Mouse (Mus musculus): ENCODE measurements around the gene Tmem211. TPM values are rescaled to one million over a fixed set of nuclear protein-coding genes. Genes with fewer than 3 reads are reported as not detected.

Gene Tmem211
- polyA plus RNA-seq, 1 experiment, result not detected

DNA sequence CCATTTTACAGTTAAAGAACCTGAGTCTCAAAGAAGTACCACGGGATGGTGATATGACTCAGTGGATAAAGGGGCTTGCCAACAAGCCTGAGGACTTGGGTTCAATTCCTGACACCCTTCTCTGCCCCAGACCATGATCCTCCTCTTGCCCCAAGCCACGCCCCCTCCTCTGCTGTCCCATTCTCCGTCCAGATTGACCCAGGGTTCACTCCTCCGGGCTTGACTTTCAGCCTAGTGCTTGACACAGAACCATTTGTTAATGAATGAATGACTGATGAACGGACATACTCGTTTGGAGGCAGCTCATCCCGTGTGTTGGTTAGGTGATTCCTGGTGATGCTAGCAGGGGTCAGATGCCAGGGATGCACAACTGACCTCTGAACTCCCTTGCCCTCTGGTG, 6.8 kb upstream of the Tmem211 start:
- no peak overlapping the region for H3K4me3 ChIP-seq (ENCODE audit: insufficient read depth, low read length)

DNA sequence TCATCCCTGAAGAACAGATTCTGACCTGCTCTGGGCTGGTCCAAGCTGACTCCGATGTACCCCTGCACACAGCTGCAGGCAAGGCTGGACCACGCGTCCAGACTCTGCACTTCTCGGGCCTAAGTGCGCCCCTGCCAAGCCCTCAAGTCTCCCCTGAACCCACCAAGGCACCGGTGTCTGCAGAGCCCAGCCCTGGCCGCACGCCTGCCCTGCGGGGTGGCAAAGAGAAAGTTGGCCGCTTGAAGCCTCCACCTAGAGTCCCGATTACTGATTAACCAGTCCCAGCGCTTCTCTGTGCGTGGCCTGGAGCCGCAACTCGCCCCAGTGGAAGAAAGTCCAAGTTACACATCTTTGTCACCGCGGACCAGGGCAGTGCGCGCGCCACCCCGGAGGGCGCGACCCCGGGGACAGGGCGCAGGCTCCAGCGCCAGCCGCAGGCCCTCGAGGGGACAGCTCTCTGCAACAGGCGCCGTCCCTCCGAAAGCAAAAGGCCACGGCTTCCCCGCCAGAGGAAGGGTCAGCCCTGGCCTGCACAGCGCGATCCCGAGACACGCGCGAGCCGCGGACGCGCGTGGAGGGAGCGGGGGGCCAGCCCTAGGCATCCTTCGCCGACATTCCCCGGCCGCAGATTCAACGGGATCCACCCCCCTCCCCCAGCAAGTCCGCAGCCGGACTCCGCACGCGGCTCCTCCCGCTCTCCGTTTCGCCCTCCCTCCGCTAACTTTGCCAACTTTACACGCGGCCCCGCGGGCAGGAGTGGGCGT, 6.1 kb upstream of the Tmem211 start:
- no peak for TF ChIP-seq CTCF (IDR thresholded peaks at IDR 0.05; ENCODE audit: borderline replicate concordance, insufficient read depth, low read length)
- no peak for TF ChIP-seq POLR2A (IDR thresholded peaks at IDR 0.05; ENCODE audit: low read depth, low read length)
- Histone ChIP-seq H3K27ac (ENCODE audit: insufficient read depth, low read length) (no peak overlapping the region), H3K4me1 (ENCODE audit: control insufficient read depth, insufficient read depth, low read length) (peaks cover 9% of the 10 kb centered on the region; the same call in 1 of the 2 replicates), H3K4me3 (ENCODE audit: insufficient read depth, low read length) (peak overlapping the region; percentile 49)

More for the DNA sequence above, 6.8 kb upstream of the Tmem211 start:
- Histone ChIP-seq H3K4me1 (ENCODE audit: control insufficient read depth, insufficient read depth, low read length) (peaks cover 9% of the 10 kb centered on the region; the same call in 1 of the 2 replicates), H3K27ac (ENCODE audit: insufficient read depth, low read length) (no peak overlapping the region)
- TF ChIP-seq CTCF (IDR thresholded peaks at IDR 0.05; ENCODE audit: borderline replicate concordance, insufficient read depth, low read length), result no peak
- no peak for TF ChIP-seq POLR2A (IDR thresholded peaks at IDR 0.05; ENCODE audit: low read depth, low read length)

DNA sequence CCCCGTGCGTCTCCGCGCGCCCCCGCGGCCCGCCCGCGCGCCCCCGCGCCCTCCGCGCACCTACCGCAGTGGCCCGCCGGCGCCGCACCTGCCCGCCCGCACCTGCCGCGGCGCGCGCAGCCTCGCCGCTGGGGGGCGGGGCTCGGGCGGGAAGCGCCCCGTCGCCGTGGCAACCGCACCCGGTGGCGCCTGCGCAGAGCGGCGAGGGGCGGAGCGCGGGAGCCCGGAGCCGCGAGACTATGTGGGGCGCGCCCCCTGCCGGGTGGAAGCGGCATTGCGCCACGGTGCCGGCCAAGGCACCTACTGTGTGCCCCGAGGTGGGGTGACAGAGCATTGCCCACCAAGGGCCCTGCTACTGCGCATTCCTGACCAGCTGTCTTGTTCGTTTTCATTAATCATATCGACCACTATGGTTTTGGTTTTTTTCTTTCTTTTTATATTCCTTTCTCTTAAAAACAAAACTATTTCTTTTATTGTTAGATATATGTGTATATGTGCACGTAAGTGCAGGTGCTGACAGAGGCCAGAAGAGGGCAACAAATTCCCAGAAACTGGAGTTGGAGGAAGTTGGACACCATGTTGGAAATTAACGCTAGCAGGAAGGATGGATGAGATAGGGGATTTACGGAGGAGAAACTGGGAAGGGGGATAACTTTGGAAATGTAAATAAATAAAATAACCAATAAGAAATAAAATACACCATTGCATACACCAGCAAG, 5.4 kb upstream of the Tmem211 start, which contains the start of gene 2900026A02Rik:
TSS of gene 2900026A02Rik (minus strand) at position 90 of the 719 bp plus-strand sequence.
- TF ChIP-seq CTCF (IDR thresholded peaks at IDR 0.05; ENCODE audit: borderline replicate concordance, insufficient read depth, low read length), result peak; percentile 72
- TF ChIP-seq POLR2A (IDR thresholded peaks at IDR 0.05; ENCODE audit: low read depth, low read length), result no peak
- Histone ChIP-seq H3K4me1 (ENCODE audit: control insufficient read depth, insufficient read depth, low read length) (peaks cover 5% of the 10 kb centered on the region), H3K27ac (ENCODE audit: insufficient read depth, low read length) (no peak within 1 kb of the TSS), H3K4me3 (ENCODE audit: insufficient read depth, low read length) (peak within 1 kb of the TSS; percentile 49)

DNA sequence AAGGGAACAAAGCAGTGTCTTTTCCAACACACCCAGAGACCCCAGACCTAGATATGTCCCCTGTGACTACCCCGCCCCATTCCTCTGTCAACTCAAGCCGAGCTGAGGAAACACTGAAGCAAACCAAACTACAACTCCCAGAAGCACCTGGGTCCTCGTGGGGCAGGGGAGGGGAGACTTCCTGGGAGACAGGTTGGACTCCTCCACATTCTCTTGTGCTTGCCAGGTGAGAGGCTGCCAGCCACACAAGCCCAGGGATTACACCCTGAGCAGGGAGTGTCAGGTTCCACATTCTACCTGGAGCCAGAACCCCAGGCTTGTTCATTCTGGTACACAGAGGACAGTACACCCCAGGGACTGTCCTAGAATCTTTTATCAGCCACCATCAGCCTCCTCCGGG, 2.8 kb upstream of the Tmem211 start:
- H3K4me3 ChIP-seq (ENCODE audit: insufficient read depth, low read length), result no peak overlapping the region
- TF ChIP-seq POLR2A (IDR thresholded peaks at IDR 0.05; ENCODE audit: low read depth, low read length), result no peak
- TF ChIP-seq CTCF (IDR thresholded peaks at IDR 0.05; ENCODE audit: borderline replicate concordance, insufficient read depth, low read length), result no peak
- no peak overlapping the region for H3K27ac ChIP-seq (ENCODE audit: insufficient read depth, low read length)
- no peaks in the 10 kb centered on the region; the same call in 1 of the 2 replicates for H3K4me1 ChIP-seq (ENCODE audit: control insufficient read depth, insufficient read depth, low read length)

DNA sequence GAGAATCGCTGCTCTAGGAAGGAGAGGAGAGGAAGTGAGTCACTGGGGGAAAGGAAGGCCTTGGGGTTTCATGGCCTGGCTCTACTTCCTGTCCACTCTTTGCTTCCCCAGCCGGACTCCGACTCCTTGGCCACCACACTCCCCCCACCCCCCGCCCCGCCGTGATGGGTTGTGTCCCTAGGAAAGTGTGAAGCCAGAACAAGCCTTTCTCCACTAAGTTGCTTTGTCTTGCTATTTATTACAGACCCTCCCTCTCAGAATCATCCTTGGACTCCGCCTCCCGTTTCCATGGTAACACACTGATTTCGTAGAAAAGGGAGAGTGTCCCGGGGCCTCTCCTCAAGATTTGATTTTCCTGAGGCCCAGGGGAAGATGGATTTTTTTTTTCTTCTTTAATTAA, 1.4 kb upstream of the Tmem211 start:
- Histone ChIP-seq H3K4me1 (ENCODE audit: control insufficient read depth, insufficient read depth, low read length) (no peaks in the 10 kb centered on the region; the same call in 1 of the 2 replicates), H3K27ac (ENCODE audit: insufficient read depth, low read length) (no peak overlapping the region), H3K4me3 (ENCODE audit: insufficient read depth, low read length) (no peak overlapping the region)
- no peak for TF ChIP-seq CTCF (IDR thresholded peaks at IDR 0.05; ENCODE audit: borderline replicate concordance, insufficient read depth, low read length)
- no peak for TF ChIP-seq POLR2A (IDR thresholded peaks at IDR 0.05; ENCODE audit: low read depth, low read length)

DNA sequence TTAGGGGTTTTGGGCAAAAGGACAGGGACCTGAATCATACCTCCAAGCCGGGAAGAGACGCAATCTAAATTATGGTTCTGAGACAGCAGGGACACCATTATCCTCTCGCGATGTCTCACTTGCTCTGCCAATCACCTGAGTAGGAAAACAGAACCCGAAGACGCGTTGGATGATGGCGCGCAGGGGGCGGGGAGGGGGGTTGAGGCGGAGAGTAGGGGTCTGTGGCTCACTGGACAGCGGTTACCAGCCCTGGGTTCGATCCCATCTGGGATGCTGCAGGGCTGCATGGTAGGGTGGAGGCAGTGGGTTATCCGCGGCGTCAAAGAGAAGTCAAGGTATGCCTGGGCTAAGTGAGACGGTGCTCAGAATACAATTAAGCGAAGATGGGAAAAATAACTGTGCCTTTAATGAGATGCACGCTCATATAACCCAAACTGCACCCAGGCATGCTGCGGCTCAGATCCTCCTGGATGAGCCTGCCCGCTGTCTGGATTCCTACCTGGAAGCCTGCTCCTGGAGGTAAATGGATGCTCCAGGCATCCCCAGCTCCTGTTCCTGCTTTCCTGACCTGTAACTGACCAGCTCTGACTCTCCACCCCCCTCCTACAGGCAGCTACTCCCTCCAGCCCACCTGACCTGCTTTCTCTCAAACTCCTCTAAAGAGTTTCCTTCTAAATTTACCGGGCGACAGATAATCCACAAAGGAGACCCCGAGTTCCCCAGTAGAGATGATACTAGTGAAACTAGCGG, 848 bp upstream of the Tmem211 start:
- H3K4me1 ChIP-seq (ENCODE audit: control insufficient read depth, insufficient read depth, low read length), result no peaks in the 10 kb centered on the region; the same call in 1 of the 2 replicates
- no peak for TF ChIP-seq POLR2A (IDR thresholded peaks at IDR 0.05; ENCODE audit: low read depth, low read length)
- no peak for TF ChIP-seq CTCF (IDR thresholded peaks at IDR 0.05; ENCODE audit: borderline replicate concordance, insufficient read depth, low read length)
- no peak overlapping the region for H3K4me3 ChIP-seq (ENCODE audit: insufficient read depth, low read length)
- H3K27ac ChIP-seq (ENCODE audit: insufficient read depth, low read length), result no peak overlapping the region

DNA sequence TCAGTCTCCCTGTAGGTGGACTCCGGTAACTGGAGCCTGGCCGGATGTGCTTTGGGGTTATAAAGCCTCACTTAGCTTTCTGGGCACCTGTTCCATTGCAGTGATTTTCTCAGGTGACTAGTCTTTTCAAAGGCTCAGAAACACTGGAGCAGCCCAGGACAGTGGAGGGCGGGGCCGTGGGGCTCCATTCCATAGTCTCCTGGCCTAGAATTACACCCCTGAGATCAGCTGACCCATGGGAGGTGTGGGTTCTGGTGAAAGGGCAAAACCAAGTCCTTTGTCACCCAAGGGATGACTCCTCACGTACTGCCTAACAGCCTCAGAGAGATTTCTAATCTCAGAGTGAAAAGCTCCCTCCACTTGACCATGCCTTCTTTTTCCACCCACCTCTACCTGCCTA, 3.5 kb downstream of the Tmem211 start:
- no peak overlapping the region for H3K27ac ChIP-seq (ENCODE audit: insufficient read depth, low read length)
- TF ChIP-seq POLR2A (IDR thresholded peaks at IDR 0.05; ENCODE audit: low read depth, low read length), result no peak
- TF ChIP-seq CTCF (IDR thresholded peaks at IDR 0.05; ENCODE audit: borderline replicate concordance, insufficient read depth, low read length), result no peak
- no peaks in the 10 kb centered on the region; the same call in 1 of the 2 replicates for H3K4me1 ChIP-seq (ENCODE audit: control insufficient read depth, insufficient read depth, low read length)
- H3K4me3 ChIP-seq (ENCODE audit: insufficient read depth, low read length), result no peak overlapping the region

DNA sequence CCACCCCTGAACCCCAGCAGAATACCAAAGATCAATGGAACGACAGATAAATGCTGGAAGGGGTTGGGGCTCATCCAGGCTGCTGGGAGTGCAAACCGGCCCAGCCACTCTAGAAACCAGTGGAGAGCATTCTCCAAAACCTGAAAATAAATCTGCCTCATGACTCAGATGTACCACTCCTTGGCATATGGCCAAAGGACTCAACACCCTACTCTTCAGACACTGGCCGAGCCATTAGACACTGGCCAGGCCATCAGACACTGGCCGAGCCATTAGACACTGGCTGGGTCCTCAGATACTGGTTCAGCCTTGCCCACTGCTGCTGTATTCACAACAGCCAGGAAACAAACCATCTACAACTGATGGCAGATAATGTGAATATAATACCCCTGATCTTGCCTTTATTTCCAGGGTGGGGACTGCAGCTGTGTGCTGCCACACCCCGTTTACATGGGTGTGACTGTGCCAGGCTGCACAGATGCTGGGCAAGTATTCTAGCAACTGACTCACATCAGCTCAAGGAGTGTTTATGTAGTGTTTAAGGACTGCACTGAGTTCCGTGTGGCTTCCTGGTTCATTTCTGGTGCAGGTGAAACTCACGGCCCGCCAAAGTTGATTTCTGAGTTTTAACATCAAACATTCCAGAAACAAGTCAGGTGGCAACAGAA, 22.7 kb downstream of the Tmem211 start:
- no peak for TF ChIP-seq POLR2A (IDR thresholded peaks at IDR 0.05; ENCODE audit: low read depth, low read length)
- no peak for TF ChIP-seq CTCF (IDR thresholded peaks at IDR 0.05; ENCODE audit: borderline replicate concordance, insufficient read depth, low read length)
- H3K4me1 ChIP-seq (ENCODE audit: control insufficient read depth, insufficient read depth, low read length), result no peaks in the 10 kb centered on the region
- H3K4me3 ChIP-seq (ENCODE audit: insufficient read depth, low read length), result no peak overlapping the region
- H3K27ac ChIP-seq (ENCODE audit: insufficient read depth, low read length), result no peak overlapping the region

DNA sequence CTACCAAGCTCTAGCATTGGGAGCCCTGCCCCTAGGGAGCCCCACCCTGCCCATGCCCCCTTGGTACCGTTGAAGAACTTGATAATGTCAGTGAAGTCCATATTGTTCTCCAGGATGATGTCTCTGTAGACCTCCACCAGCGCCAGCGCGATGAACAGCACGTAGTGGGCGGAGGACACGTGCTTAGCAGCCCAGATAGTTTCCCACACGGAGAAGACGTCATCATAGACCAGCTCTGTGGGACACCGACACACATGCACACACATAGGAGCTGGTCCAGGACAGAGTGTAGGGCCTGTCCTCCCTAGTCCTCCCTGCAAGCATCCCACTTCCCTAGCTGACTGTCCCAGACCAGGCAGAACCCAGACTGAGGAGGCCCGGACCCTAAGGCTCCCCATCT, 24.1 kb downstream of the Tmem211 start:
- no peaks in the 10 kb centered on the region for H3K4me1 ChIP-seq (ENCODE audit: control insufficient read depth, insufficient read depth, low read length)
- no peak overlapping the region for H3K27ac ChIP-seq (ENCODE audit: insufficient read depth, low read length)
- no peak for TF ChIP-seq POLR2A (IDR thresholded peaks at IDR 0.05; ENCODE audit: low read depth, low read length)
- TF ChIP-seq CTCF (IDR thresholded peaks at IDR 0.05; ENCODE audit: borderline replicate concordance, insufficient read depth, low read length), result no peak
- no peak overlapping the region for H3K4me3 ChIP-seq (ENCODE audit: insufficient read depth, low read length)

All from embryonic fibroblast, embryonic 13.5 days (primary cell).